Mouse (Mus musculus) bone marrow, adult 2 months (tissue): ENCODE data around the gene Fgg. TPM values are rescaled to one million over a fixed set of nuclear protein-coding genes. Genes with fewer than 3 reads are reported as not detected.

Source experiments
- H3K27ac ChIP-seq: fragments of 200-500 bp; 2 replicates; pipeline ENCODE4 v1.5.1; 2012; ENCODE audit warnings: low read depth, mild to moderate bottlenecking, control low read depth, inconsistent platforms, low read length; ENCODE audit not compliant: control insufficient read depth, poor library complexity, insufficient read depth
- H3K4me1 ChIP-seq: fragments of 200-500 bp; 2 replicates; pipeline ENCODE4 v1.6.1; 2011; ENCODE audit warnings: low read length; ENCODE audit not compliant: control insufficient read depth, insufficient read depth
- H3K4me3 ChIP-seq: fragments of 200-500 bp; replicated peaks from 2 replicates; pipeline ENCODE3; 2011; ENCODE audit warnings: mild to moderate bottlenecking, low read depth, low read length, control low read depth; ENCODE audit not compliant: control insufficient read depth
- CTCF ChIP-seq: fragments of 200-500 bp; IDR thresholded peaks from 2 replicates; pipeline ENCODE4 v1.5.1; 2011; ENCODE audit warnings: low read length, control low read depth; ENCODE audit not compliant: control insufficient read depth, insufficient read depth
- POLR2A ChIP-seq: fragments of 200-500 bp; IDR thresholded peaks from 2 replicates; pipeline ENCODE4 v1.6.1; 2011; ENCODE audit warnings: low read depth, mild to moderate bottlenecking, control low read depth, low read length, borderline replicate concordance; ENCODE audit not compliant: control insufficient read depth
- WGBS: fragments of 180-500 bp; shearing (Covaris S2); methylation state at CpG from one replicate; pipeline ENCODE4 v1.1.7; 2018; 5-methylcytosine and 5-hydroxymethylcytosine counted together
- polyA plus RNA-seq: library from polyadenylated mRNA; stranded (reverse); fragments of >200 nt; gene quantifications from 2 replicates; pipeline ENCODE4 v1.2.4, GENCODE M21; 2011; ENCODE audit warnings: low replicate concordance; ENCODE audit not compliant: missing spikeins, insufficient read depth, insufficient read length

Gene Fgg
- 1.9 and 2.0 TPM in 2 replicates for polyA plus RNA-seq

DNA sequence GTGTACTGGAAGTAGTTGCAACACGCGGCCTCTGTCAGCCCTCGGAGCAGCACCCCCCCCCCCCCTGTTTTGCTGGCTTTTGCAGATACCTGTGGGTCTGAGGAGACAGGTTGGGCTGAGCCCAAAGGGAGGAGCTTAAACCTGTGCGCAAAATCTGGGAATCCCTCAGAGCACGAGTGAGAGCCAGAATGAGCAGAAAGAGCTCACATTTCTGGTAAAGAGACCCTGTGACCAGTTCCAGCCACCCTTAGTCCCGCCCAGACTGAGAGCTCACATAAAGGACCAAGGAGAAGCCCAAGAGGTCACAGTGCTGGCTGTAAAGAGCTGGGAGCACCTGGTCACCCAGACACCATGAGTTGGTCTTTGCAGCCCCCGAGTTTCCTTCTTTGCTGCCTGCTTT lies at the start of gene Fgg:
Gene Fgg (plus strand): TSS at position 168 of the 400 bp plus-strand sequence.
- no peak for TF ChIP-seq CTCF
- no peak for TF ChIP-seq POLR2A
- H3K4me1 ChIP-seq = no peaks in the 10 kb centered on the region
- H3K27ac ChIP-seq = no peak within 1 kb of the TSS
- H3K4me3 ChIP-seq = no peak within 1 kb of the TSS
- 53% methylated on average over 7 of the region's 7 CpGs for WGBS

DNA sequence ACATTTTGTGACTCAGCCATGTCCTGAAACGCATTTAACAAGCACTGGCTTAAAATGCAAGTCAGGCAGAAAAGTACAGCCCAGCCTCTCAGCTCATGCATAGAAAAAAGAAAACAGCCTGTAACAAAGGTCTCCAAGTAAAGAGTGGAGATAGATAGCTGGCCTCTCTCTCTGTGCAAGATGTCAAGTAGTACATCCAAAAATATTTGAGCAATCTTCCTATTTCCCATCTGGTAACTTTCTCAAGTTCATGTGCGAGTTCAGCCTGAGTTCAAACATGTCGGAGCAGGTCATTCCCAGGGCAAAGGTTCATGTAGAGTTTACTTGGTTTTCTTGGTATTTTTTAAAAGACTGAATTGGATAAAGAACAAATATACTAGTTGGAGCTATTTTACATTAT lies 36.5 kb upstream of the Fgg start:
- 82% methylated on average over 3 of the region's 3 CpGs for WGBS
- no peak overlapping the region for H3K4me3 ChIP-seq
- no peak overlapping the region for H3K27ac ChIP-seq
- H3K4me1 ChIP-seq = no peaks in the 10 kb centered on the region
- TF ChIP-seq CTCF = no peak

DNA sequence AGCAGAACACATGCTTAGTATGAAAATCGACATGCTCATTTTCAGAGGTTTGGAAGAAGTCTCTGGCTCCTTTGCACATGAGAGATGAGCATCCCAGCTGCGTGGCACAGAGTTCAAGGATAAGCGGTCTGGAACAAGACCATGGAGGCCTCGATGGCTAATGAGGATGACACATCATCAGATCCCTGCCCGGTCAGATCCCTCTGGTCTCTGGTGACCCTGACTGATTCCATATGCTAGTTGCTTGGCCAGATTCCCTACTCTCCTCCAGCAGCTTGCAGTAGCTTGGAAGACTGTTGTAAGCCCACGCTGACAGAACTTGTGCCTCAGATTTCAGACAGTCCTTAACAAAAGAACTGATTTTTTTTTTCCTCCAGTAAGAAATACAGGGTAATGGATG lies 26.7 kb upstream of the Fgg start:
- H3K4me3 ChIP-seq = no peak overlapping the region
- H3K4me1 ChIP-seq = no peaks in the 10 kb centered on the region
- WGBS = 79% methylated on average over 6 of the region's 6 CpGs
- TF ChIP-seq CTCF = no peak
- no peak for TF ChIP-seq POLR2A
- no peak overlapping the region for H3K27ac ChIP-seq

DNA sequence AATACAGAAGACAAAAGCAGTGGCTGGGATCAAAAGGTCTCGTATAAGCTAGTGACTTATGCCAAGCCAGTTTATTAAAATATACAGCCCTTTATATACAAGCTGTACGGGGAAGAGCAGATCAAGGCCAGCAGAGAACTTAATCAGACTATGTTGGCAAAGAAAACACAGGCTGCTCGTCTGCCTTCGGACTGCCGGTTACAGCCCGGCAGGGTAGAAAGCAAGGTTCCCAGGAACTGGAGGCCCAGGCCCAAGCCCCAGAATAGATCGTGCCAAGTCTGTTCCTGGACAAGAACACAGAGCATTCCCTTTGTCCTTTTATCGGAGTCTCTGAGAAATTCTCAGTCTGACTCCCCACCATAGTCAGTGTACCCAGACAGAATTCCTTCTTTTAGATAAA lies 25.7 kb upstream of the Fgg start:
- no peak overlapping the region for H3K4me3 ChIP-seq
- H3K4me1 ChIP-seq = no peaks in the 10 kb centered on the region
- TF ChIP-seq CTCF (no peak), POLR2A (no peak)
- H3K27ac ChIP-seq = no peak overlapping the region
- WGBS = 84% methylated on average over 8 of the region's 8 CpGs

DNA sequence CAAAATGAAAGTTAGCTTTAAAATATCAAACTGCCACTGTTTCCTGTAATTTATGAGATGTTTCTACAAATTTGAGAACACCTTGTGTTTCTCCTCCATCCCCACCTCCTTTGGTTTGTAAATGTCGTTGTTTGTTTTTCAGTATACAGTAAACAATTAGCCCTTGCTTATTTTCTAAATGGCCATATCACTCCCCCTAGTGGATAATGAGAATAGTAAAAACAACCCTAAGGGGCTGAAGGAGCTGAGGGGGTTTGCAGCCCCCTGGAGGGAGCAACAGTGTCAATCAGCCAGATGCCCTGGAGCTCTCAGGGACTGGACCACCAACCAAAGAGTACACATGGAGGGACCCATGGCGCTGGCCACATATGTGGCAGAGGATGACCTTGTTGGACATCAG lies 22.7 kb upstream of the Fgg start:
- no peaks in the 10 kb centered on the region for H3K4me1 ChIP-seq
- TF ChIP-seq CTCF = no peak
- no peak for TF ChIP-seq POLR2A
- 60% methylated on average over 2 of the region's 2 CpGs for WGBS
- no peak overlapping the region for H3K27ac ChIP-seq
- H3K4me3 ChIP-seq = no peak overlapping the region

DNA sequence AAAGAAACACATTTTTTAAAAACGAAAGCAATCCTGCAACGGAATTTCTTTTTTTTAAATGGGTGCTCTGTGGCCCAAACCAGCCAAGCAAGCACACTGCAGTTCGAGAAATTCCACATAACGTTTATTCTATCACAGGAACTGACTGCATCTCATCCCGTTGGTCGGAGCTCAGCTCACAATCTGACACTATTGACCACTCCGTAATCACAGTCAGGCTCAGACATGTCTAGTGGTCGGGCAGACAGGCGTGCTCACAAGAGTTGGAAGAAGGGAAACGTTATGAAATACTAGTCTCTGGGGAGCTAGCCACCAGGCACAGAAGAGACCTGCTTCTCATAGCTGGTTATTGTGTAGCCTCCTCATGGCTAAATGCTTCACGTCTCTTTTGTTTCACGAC lies 15.6 kb upstream of the Fgg start:
- 76% methylated on average over 12 of the region's 12 CpGs for WGBS
- no peak overlapping the region for H3K27ac ChIP-seq
- no peak overlapping the region for H3K4me3 ChIP-seq
- H3K4me1 ChIP-seq = no peaks in the 10 kb centered on the region
- TF ChIP-seq POLR2A = no peak
- no peak for TF ChIP-seq CTCF

DNA sequence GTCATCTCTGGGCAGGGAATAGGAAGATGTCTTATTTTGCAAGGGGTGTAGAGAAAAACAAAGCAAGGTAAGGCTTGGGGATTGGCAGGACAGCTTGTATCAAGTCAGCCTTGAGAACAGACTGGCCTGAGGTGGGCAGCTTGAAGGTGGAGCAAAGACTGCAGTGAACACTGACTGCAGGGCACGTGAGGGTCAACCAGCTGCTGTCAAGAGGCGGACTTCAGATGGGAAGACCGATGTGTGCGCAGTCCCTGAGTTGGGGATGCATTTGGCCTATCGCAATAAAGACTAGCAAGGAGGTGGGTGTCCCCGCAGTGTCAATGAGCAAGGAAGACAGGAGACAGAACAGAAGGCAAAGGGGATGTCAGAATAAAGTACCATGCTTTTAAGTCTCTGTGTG lies 14.6 kb upstream of the Fgg start:
- TF ChIP-seq CTCF (no peak), POLR2A (no peak)
- WGBS = 83% methylated on average over 6 of the region's 6 CpGs
- Histone ChIP-seq H3K4me1 (no peaks in the 10 kb centered on the region), H3K4me3 (no peak overlapping the region), H3K27ac (no peak overlapping the region)

DNA sequence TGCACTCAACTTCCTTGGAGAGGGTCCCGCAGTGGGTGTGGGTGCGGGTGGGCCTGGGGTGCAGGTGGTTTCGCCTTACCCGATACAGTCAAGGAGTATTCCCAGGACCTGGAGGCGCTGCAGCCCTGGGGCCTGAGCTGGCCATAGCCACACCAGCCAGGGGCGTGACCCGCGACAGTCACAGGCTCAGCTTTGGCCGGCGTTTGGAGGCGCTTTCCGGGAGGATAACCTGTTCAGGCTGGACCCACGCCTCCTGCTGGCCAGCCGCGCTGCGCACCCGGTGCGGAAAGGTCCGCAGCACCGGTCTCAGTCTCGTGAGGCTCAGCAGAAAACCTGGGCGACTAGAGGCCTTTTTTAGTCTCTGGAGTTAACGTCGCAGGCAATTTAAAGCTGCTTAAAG lies 12.2 kb upstream of the Fgg start:
- TF ChIP-seq POLR2A = no peak
- peak; percentile 12; the same call in 1 of the 2 replicates for TF ChIP-seq CTCF
- Histone ChIP-seq H3K27ac (no peak overlapping the region), H3K4me1 (no peaks in the 10 kb centered on the region), H3K4me3 (no peak overlapping the region)
- 5% methylated on average over 24 of the region's 24 CpGs for WGBS

DNA sequence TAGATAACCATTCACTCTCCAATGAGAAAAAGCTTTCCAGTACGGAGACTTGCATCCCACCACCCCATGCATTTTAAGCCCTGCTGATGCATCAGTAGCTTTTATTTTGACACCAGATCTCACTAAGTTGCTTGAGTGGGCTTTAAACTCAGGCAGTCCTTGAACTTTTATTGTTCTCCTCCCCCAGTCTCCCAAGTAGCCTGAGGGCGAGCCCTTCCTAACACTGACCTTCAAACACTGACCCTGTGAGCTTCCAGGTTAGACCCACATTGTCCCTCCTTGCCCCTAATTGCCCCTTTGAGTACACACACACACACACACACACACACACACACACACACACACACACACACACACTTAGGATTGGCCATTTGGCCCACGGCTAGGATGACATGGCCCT lies 10.9 kb upstream of the Fgg start:
- TF ChIP-seq POLR2A = no peak
- TF ChIP-seq CTCF = no peak
- no peaks in the 10 kb centered on the region for H3K4me1 ChIP-seq
- 79% methylated on average over 3 of the region's 3 CpGs for WGBS
- H3K4me3 ChIP-seq = no peak overlapping the region
- no peak overlapping the region for H3K27ac ChIP-seq
